Mouse (Mus musculus) ES-Bruce4 (cell line): ENCODE data around the gene Rora. TPM values are rescaled to one million over a fixed set of nuclear protein-coding genes. Genes with fewer than 3 reads are reported as not detected.

Source experiments
- H3K27ac ChIP-seq: 2 replicates; pipeline ENCODE4 v1.5.1; 2012; ENCODE audit warnings: low read length, inconsistent platforms; ENCODE audit not compliant: insufficient read depth
- H3K27me3 ChIP-seq: 2 replicates; pipeline ENCODE4 v1.6.1; 2012; ENCODE audit warnings: mild to moderate bottlenecking, low read length, inconsistent platforms; ENCODE audit not compliant: control insufficient read depth, poor library complexity, insufficient read depth, severe bottlenecking
- H3K36me3 ChIP-seq: 2 replicates; pipeline ENCODE4 v1.6.1; 2012; ENCODE audit warnings: inconsistent platforms, mild to moderate bottlenecking, low read length, moderate library complexity; ENCODE audit not compliant: control insufficient read depth, poor library complexity, insufficient read depth, severe bottlenecking
- H3K4me1 ChIP-seq: one replicate; pipeline ENCODE4 v1.8.1; 2011; ENCODE audit warnings: low read length; ENCODE audit not compliant: control insufficient read depth, insufficient read depth
- H3K4me3 ChIP-seq: 2 replicates; pipeline ENCODE4 v1.5.1; 2011; ENCODE audit warnings: low read depth, mild to moderate bottlenecking, low read length
- H3K9ac ChIP-seq: 2 replicates; pipeline ENCODE4 v1.6.1; 2012; ENCODE audit warnings: low read depth, mild to moderate bottlenecking, inconsistent platforms; ENCODE audit not compliant: poor library complexity, severe bottlenecking
- H3K9me3 ChIP-seq: replicated peaks from 2 replicates; pipeline ENCODE4 v1.6.1; 2012; ENCODE audit warnings: mild to moderate bottlenecking, low read length, inconsistent platforms; ENCODE audit not compliant: control insufficient read depth, poor library complexity, insufficient read depth, severe bottlenecking
- CTCF ChIP-seq: IDR thresholded peaks from one replicate; pipeline ENCODE4 v1.8.1; 2011; ENCODE audit warnings: low read depth, low read length
- EP300 ChIP-seq: IDR thresholded peaks from 2 replicates; pipeline ENCODE4 v1.6.1; 2011; ENCODE audit warnings: low read depth, low read length; ENCODE audit not compliant: insufficient read depth
- POLR2A ChIP-seq: IDR thresholded peaks from one replicate; pipeline ENCODE4 v1.8.1; 2011; ENCODE audit warnings: low read length; ENCODE audit not compliant: insufficient read depth
- polyA plus RNA-seq: library from polyadenylated mRNA; stranded (reverse); fragments of >200 nt; gene quantifications from 2 replicates; pipeline ENCODE4 v1.2.4, GENCODE M21; 2011; ENCODE audit warnings: low read depth; ENCODE audit not compliant: missing spikeins, insufficient read depth, insufficient read length

The Rora gene
- polyA plus RNA-seq, 1 experiment = 3.6 TPM

- no peak overlapping the region for H3K4me3 ChIP-seq
- TF ChIP-seq EP300 = no peak
- TF ChIP-seq CTCF = no peak
- TF ChIP-seq POLR2A = no peak
- no peaks in the 10 kb centered on the region for H3K9me3 ChIP-seq
- no peak overlapping the region for H3K27ac ChIP-seq
- H3K36me3 ChIP-seq = no peaks in the 10 kb centered on the region
- H3K9ac ChIP-seq = no peak overlapping the region
- no peaks in the 10 kb centered on the region for H3K27me3 ChIP-seq
- H3K4me1 ChIP-seq = no peaks in the 10 kb centered on the region
Observed at GRCm38 (mm10) chr9:68694889-68695495, 41.4 kb downstream of the Rora start.

- Histone ChIP-seq H3K36me3 (no peaks in the 10 kb centered on the region), H3K4me3 (no peak overlapping the region), H3K4me1 (no peaks in the 10 kb centered on the region), H3K27me3 (no peaks in the 10 kb centered on the region), H3K9ac (no peak overlapping the region), H3K27ac (no peak overlapping the region), H3K9me3 (no peaks in the 10 kb centered on the region)
- TF ChIP-seq CTCF (no peak), EP300 (no peak), POLR2A (no peak)
Observed at GRCm38 (mm10) chr9:68695496-68695969, 41.9 kb downstream of the Rora start.

- H3K27me3 ChIP-seq = no peaks in the 10 kb centered on the region
- no peaks in the 10 kb centered on the region for H3K9me3 ChIP-seq
- no peaks in the 10 kb centered on the region for H3K36me3 ChIP-seq
- H3K4me3 ChIP-seq = no peak overlapping the region
- no peaks in the 10 kb centered on the region for H3K4me1 ChIP-seq
- TF ChIP-seq POLR2A (no peak), EP300 (no peak), CTCF (no peak)
- H3K9ac ChIP-seq = no peak overlapping the region
- no peak overlapping the region for H3K27ac ChIP-seq
Observed at GRCm38 (mm10) chr9:68696425-68696956, 42.9 kb downstream of the Rora start.

GRCm38 (mm10) chr9:68699341-68699740 lies 45.8 kb downstream of the Rora start:
- Histone ChIP-seq H3K4me1 (no peaks in the 10 kb centered on the region), H3K27ac (no peak overlapping the region), H3K9me3 (no peaks in the 10 kb centered on the region), H3K36me3 (no peaks in the 10 kb centered on the region), H3K4me3 (no peak overlapping the region), H3K9ac (no peak overlapping the region), H3K27me3 (no peaks in the 10 kb centered on the region)
- TF ChIP-seq POLR2A (no peak), CTCF (no peak), EP300 (no peak)

GRCm38 (mm10) chr9:68699856-68700255 lies 46.3 kb downstream of the Rora start:
- Histone ChIP-seq H3K4me3 (no peak overlapping the region), H3K9ac (no peak overlapping the region), H3K27ac (no peak overlapping the region), H3K27me3 (no peaks in the 10 kb centered on the region), H3K4me1 (no peaks in the 10 kb centered on the region), H3K9me3 (no peaks in the 10 kb centered on the region), H3K36me3 (no peaks in the 10 kb centered on the region)
- TF ChIP-seq POLR2A (no peak), CTCF (no peak), EP300 (no peak)

GRCm38 (mm10) chr9:68707636-68708035 lies 54.0 kb downstream of the Rora start:
- no peak overlapping the region for H3K9ac ChIP-seq
- TF ChIP-seq CTCF (no peak), EP300 (no peak), POLR2A (no peak)

More at GRCm38 (mm10) chr9:68707636-68708035, 54.0 kb downstream of the Rora start:
- no peaks in the 10 kb centered on the region for H3K9me3 ChIP-seq
- no peaks in the 10 kb centered on the region for H3K4me1 ChIP-seq
- no peaks in the 10 kb centered on the region for H3K36me3 ChIP-seq
- H3K27me3 ChIP-seq = no peaks in the 10 kb centered on the region
- no peak overlapping the region for H3K27ac ChIP-seq
- no peak overlapping the region for H3K4me3 ChIP-seq
